Mouse (Mus musculus) right cerebral cortex, postnatal 36 days (tissue): ENCODE data around the gene Col28a1.

Experiments used
- DNase-seq, 2 experiments: peaks; one replicate each; pipeline ENCODE4 v3.0.0; 2022; ENCODE audit warnings: low spot score in 2 of 2, mixed read lengths in 1 of 2

The Col28a1 gene

GRCm38 (mm10) chr6:8118577-8118976 lies 73.8 kb downstream of the Col28a1 start:
- DNase-seq = no peak

DNA sequence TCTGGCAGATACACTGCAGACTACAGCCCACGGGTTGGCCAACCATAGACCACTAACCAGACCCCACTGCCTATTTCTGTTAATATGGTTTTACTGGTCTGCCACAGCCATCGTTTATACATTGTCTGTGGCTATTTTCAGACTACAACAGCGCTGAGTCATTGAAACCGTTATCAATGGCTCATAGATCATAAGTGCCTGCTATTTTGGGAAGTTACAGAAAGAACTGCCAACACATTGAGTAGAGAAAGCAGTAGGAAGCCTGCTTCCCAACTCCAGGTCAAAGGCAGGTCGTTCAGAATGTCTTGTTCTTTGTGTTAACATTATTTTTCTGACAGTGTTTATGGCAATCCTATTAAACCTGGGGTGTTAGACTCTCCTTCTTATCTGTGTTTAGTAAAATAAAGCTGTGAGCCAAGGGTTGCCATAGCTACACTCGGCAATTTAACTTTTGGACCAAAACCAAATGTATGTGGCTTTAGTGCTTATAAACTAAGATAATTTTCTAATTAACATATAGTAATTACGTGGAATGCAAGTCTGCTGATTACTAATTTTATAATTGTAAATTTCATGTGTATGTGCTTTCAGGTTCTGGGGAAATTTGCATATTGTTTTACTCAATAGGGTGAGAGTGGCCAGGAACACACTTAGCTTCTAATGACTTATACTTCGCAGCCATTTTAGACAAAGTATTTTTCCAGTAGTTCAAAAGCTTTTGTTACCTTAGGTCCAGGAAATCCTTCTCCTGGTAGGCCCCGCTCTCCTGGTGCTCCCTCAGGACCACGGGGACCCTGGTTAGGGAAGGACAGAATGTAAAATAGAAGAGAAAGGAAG lies 86.3 kb downstream of the Col28a1 start:
- no peak for DNase-seq

- no peak for DNase-seq
Measured at GRCm38 (mm10) chr6:8101224-8101623, 91.2 kb downstream of the Col28a1 start.

DNA sequence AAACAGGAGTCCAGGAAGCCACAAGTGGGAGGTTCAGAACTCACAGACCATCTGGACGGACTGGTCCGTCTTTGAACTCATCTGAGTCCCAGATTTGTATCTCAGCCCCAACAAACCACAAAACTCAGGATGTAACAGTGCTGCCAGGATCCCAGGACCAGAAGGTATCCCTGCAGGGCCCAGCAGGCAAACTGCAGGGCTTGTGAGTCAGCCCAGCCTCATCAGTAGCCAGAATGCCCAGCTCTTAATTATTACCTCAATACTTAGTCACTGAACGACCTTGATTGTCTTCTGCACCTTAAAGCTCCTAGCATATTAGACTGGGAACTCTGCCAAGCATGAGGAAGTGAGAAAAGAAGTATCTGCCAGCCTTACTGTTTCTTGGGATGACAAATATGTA lies 96.6 kb downstream of the Col28a1 start:
- DNase-seq = no peak

- DNase-seq = no peak
Measured at GRCm38 (mm10) chr6:8094160-8094953, 98.1 kb downstream of the Col28a1 start.

DNA sequence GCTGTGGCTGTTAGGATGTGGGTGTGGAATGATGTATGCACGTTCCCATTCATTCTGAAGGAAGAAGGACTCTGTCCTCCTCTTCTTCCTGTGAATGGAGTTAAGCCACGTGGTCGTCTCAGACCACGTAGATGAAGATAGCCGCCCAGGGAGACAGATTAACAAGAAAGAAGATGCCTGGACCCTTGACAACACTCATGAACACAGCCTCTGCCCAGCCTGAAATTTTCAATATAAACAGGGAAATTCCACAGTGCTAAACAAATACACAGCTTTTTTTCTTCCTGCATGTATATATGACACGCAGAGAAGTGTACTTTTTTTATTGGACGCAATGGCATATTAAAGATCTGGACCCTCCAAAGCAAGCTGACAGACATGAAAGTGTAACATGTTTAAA lies 98.9 kb downstream of the Col28a1 start:
- DNase-seq = no peak

DNA sequence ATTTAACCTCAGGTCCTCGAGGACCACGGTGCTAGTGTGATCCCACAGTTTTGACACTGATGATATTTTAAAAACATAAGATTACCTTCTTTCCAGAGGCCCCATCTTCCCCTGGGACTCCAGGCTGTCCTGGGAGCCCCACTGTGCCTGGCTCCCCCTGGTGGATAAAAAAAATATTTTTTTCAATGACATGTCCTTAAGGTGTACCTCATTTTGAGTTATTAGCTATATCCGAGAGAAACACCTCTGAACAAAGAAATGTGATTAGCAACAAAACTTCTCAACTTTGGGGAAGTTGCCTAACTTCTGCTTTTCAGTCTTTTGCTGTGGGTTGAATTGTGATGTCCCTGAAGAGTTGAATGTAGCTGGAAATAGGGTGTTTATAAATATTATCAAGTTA lies 105.6 kb downstream of the Col28a1 start:
- DNase-seq = no peak

- no peak for DNase-seq
Measured at GRCm38 (mm10) chr6:8084806-8085205, 107.6 kb downstream of the Col28a1 start.

- no peak for DNase-seq
Measured at GRCm38 (mm10) chr6:8083196-8083595, 109.2 kb downstream of the Col28a1 start.

- DNase-seq = no peak
Measured at GRCm38 (mm10) chr6:8077572-8078146, 114.8 kb downstream of the Col28a1 start.

- DNase-seq = no peak
Measured at GRCm38 (mm10) chr6:8074914-8075313, 117.5 kb downstream of the Col28a1 start.

DNA sequence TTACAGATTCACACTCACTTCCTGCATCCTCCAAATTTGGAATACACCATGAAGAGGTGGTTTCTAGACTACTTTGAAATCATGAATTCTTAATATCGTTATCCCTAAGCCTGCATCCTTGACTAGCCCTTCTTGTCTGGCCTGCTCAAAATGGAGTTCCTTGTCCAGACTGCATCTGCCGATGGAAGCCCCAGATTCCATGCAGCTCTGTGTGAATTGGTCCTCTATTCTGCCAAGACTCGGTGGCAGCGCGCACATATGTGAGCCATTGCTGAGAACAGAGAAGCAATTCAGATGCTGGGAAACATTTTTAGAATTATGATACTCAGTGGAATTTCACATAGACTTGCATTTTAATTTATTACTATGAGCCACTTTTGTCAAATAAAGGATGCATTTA lies 123.4 kb downstream of the Col28a1 start:
- DNase-seq = peak in 1 of 2 experiments; percentile 7

- no peak for DNase-seq
Measured at GRCm38 (mm10) chr6:8068394-8068793, 124.0 kb downstream of the Col28a1 start.

- no peak for DNase-seq
Measured at GRCm38 (mm10) chr6:8067124-8067523, 125.3 kb downstream of the Col28a1 start.

DNA sequence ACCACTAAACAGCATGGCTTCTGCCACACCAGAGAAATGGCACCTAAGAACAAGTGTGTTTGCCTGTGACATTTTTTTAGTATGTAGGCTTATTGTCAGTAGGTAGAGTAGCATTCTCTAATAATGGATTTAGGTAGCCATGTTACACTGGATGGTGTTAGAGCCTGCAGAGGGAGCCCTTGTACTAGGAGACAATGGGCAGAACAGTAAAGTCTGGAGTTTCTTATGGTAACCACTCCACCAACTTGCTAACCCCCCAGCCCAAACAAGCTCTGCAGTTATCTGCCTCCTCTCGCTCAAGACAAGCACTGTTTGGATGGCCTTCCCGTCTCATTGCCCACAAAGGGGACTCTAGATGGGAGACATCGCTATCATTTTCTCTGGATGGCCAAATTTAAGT lies 126.2 kb downstream of the Col28a1 start:
- peak; percentile 2 to 9 for DNase-seq

DNA sequence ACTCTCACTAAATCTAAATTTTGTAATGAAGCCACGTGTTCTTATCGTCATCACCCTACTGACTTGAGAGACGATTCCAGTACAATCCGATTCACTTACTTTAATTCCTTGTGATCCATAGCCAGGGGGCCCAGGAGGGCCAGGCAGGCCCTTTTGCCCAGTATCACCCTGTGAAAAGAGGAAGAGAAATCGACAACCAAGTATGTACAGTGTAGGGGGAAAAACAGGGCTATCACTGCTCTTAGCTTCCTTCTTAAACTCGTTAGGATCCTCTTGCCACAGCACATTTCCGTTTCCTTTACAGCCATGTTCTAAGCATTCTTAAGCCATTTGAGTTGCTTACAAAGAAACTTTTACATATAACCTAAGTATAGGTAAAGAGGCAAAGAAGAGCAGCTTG lies 133.2 kb downstream of the Col28a1 start:
- DNase-seq = no peak

DNA sequence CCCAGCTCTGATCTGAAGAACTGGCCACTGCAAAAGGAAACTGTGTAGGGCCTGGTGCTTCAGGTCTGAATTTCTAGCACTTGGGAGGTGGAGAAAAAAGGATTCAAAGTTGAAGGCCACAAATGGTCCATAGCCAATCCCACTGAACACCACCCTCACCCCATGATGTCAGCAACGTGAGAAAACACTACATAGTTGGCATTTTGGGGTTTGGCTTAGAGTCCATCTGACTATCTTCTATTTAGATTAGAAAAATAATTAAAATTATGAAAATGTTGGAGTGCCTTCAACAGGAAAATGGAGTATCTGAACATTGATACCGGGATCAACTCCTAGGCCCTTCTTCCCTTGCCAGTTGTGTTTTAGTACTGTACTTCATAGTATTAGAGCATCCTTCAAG lies 144.2 kb downstream of the Col28a1 start:
- no peak for DNase-seq

GRCm38 (mm10) chr6:8046446-8046845 lies 146.0 kb downstream of the Col28a1 start:
- no peak for DNase-seq

- DNase-seq = no peak
Measured at GRCm38 (mm10) chr6:8045825-8046224, 146.6 kb downstream of the Col28a1 start.

GRCm38 (mm10) chr6:8028711-8029110 lies 163.7 kb downstream of the Col28a1 start:
- DNase-seq = no peak

DNA sequence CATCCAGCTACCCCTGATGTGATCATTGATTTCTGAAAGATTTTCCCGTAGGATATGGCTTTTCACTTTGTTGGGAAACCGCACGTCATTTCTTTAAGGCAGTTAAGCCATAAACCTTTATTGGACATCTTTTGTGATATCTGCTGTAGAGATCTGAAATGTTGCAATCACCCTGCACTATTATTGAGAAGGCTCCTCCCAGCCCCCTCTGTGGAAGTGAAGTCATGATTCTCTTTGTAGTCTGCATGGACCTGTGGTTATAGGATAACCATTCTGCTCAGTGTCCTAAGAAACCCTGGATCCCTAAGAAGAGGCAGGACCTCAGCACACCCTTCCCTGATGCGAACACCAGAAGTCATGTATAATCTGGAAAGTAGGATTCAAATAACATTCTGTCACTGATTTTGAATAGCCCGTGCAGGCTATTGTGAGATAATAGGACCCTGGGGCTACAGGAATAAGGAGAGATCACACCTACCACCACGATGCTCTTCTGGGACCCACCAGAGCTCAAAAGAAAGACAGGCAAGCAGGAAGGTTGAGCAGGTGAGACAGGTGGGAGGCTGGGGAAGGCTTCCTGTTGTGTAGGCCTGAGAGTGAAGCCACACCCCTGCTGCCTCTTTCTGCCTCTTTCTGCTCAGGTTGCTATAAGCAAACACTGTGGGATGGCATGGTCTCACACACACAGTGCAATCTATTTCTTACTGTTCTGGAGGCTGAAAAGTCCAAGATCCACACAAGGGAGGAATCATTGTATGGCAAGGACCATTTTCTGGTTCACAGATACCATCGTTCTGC lies 166.9 kb downstream of the Col28a1 start:
- DNase-seq = no peak

DNA sequence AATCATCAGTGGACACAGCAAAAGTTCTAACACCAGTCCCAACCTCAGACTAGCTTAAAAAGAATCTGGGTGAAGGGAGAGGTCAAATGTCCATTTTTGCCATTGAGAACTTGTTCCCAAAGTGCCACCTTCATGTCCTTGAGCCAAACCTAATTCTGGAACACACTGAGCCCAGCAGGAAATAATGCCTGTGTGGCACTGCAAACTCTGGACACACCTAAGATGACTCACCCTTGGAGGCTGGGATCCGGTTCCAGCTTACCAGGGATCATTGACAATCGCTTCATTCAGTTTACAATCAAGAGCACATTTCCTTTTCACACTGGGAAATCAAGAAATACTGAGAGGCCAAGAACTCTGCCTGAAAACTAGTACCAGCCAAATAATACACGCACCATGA lies 168.9 kb downstream of the Col28a1 start:
- DNase-seq = no peak
